Mouse (Mus musculus) liver, embryonic 14.5 days (tissue): ENCODE data around the gene Tnfrsf22. TPM values are rescaled to one million over a fixed set of nuclear protein-coding genes. Genes with fewer than 3 reads are reported as not detected.
"Not testable (repeated sequence)": the region's sequence is repeated elsewhere in the genome, so short reads cannot be mapped to it uniquely, and the experiment has no call there.

Experiments used
- ATAC-seq: fragments of 200-750 bp; cut with Nextera tagmentation; 2 replicates; pipeline ENCODE4 v1.8.0; 2017; ENCODE audit warnings: moderate number of reproducible peaks, mild to moderate bottlenecking, moderate library complexity; ENCODE audit not compliant: insufficient read depth
- DNase-seq, 3 experiments: peaks; one replicate each; pipeline ENCODE4 v3.0.0-alpha.2; 2012 to 2013; ENCODE audit warnings: low read depth in 3 of 3, low spot score in 3 of 3
- H3K27ac ChIP-seq: fragments of 300-500 bp; sonication (generic); 2 replicates; pipeline ENCODE4 v1.5.1; 2014; ENCODE audit warnings: moderate library complexity, mild to moderate bottlenecking, control low read depth, inconsistent platforms
- H3K27me3 ChIP-seq: fragments of 300-500 bp; sonication (generic); 2 replicates; pipeline ENCODE4 v1.6.1; 2014; ENCODE audit warnings: mild to moderate bottlenecking, low read length, moderate library complexity; ENCODE audit not compliant: control insufficient read depth, insufficient read depth
- H3K36me3 ChIP-seq: fragments of 300-500 bp; sonication (generic); replicated peaks from 2 replicates; pipeline ENCODE4 v1.6.1; 2014; ENCODE audit warnings: low read depth; ENCODE audit not compliant: control insufficient read depth, insufficient read depth
- H3K4me1 ChIP-seq, 2 experiments: fragments of 200-500 bp in 1 of 2; fragments of 300-500 bp in 1 of 2; sonication (generic) in 1 of 2; replicated peaks; 2 replicates each; pipeline ENCODE4 v1.6.1; 2012 to 2014; ENCODE audit warnings: antibody characterized with exemption in 1 of 2, inconsistent platforms in 1 of 2, low read length in 1 of 2; ENCODE audit not compliant: control insufficient read depth in 2 of 2, insufficient read depth in 2 of 2
- H3K4me2 ChIP-seq: fragments of 300-500 bp; sonication (generic); 2 replicates; pipeline ENCODE4 v1.6.1; 2014; ENCODE audit warnings: low read depth, mild to moderate bottlenecking, control low read depth, moderate library complexity
- H3K4me3 ChIP-seq, 2 experiments: fragments of 200-500 bp in 1 of 2; fragments of 300-500 bp in 1 of 2; sonication (generic) in 1 of 2; 2 replicates each; pipeline ENCODE4 v1.5.1; 2012 to 2014; ENCODE audit warnings: low read depth in 2 of 2, low read length in 2 of 2, mild to moderate bottlenecking in 2 of 2, control low read depth in 1 of 2, inconsistent platforms in 1 of 2, moderate library complexity in 1 of 2; ENCODE audit not compliant: insufficient read depth in 1 of 2
- H3K9ac ChIP-seq: fragments of 300-500 bp; sonication (generic); replicated peaks from 2 replicates; pipeline ENCODE4 v1.6.1; 2014; ENCODE audit warnings: mild to moderate bottlenecking, control low read depth, moderate library complexity
- H3K9me3 ChIP-seq: fragments of 300-500 bp; sonication (generic); 2 replicates; pipeline ENCODE4 v1.6.1; 2016; ENCODE audit warnings: low read length, mixed read lengths; ENCODE audit not compliant: control insufficient read depth
- CTCF ChIP-seq: IDR thresholded peaks from 2 replicates; pipeline ENCODE4 v1.5.1; 2016; ENCODE audit warnings: antibody characterized with exemption, low read depth, control low read depth
- EP300 ChIP-seq: IDR thresholded peaks from 2 replicates; pipeline ENCODE4 v1.6.1; 2016; ENCODE audit warnings: antibody characterized with exemption, low read depth
- WGBS: fragments of 180-500 bp; shearing (Covaris S2); extraction: QIAGEN DNeasy Blood & Tissue Kit; methylation state at CpG from one replicate; pipeline ENCODE4 v1.1.7; 2014; ENCODE audit not compliant: insufficient replicate concordance; 5-methylcytosine and 5-hydroxymethylcytosine counted together
- polyA plus RNA-seq, 2 experiments: library from polyadenylated mRNA; depleted of rRNA in 1 of 2; stranded (reverse) in 1 of 2; unstranded in 1 of 2; fragments of >200 nt; fragmentation: Nextera tagmentation in 1 of 2; extraction: Ambion mirVana in 1 of 2; gene quantifications; 2 replicates each; pipeline versions ENCODE4 v1.2.1 to v1.2.3; 2012 to 2014

Gene Tnfrsf22
- polyA plus RNA-seq, 2 experiments = 0.71 to 0.99 TPM

DNA sequence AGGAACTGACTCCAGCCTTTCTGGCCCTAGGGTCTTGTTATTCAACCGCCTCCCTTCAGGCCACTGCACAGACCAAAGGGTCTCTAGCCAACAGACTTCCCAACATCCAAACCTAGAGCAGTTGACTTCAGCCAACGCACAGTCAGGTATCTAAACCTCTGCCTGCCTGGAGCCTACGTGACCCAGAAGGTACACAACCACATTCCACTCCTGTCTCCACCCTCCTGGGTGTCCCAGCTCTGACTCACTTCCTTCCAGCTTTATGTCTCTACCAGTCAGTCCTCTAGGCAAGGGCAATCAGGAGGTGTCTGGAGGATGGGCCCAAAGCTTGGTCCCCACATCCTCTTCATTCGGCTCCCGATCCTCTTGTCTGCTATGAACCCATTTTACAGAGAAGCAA lies 41.7 kb upstream of the Tnfrsf22 start:
- WGBS = 60% methylated on average over 5 of the region's 5 CpGs
- no peaks in the 10 kb centered on the region for H3K4me1 ChIP-seq
- H3K4me2 ChIP-seq = no peak overlapping the region
- H3K4me3 ChIP-seq = no peak overlapping the region
- no peaks in the 10 kb centered on the region for H3K27me3 ChIP-seq
- ATAC-seq (no peak), DNase-seq (no peak)
- TF ChIP-seq CTCF (no peak), EP300 (no peak)
- H3K9me3 ChIP-seq = no peaks in the 10 kb centered on the region
- H3K27ac ChIP-seq = no peak overlapping the region
- no peak overlapping the region for H3K9ac ChIP-seq
- H3K36me3 ChIP-seq = no peaks in the 10 kb centered on the region

DNA sequence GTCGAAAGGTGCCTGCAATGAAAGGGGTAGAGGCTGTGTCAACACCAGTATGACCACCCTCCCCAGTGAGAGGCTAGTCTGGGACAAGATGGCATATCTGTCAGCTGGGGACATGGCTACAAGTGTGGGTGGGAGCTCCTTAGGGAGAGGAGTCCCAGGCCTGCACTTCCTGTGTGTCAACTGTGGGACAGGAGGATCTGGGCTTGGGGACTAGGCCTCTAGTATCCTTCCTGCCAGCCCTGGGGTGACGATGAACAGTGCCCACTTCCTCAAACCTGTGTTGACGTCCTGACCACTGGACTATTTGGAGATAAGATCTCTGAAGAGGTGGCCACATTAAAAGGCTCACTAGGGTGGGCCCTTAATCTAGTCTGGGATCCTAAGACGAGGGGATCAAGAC lies 40.5 kb upstream of the Tnfrsf22 start:
- Histone ChIP-seq H3K27me3 (peaks cover 3% of the 10 kb centered on the region), H3K27ac (no peak overlapping the region), H3K36me3 (no peaks in the 10 kb centered on the region), H3K4me1 (no peaks in the 10 kb centered on the region), H3K4me2 (no peak overlapping the region), H3K4me3 (no peak overlapping the region), H3K9ac (no peak overlapping the region), H3K9me3 (no peaks in the 10 kb centered on the region)
- WGBS = 28% methylated on average over 4 of the region's 4 CpGs
- DNase-seq (no peak), ATAC-seq (no peak)
- TF ChIP-seq CTCF (no peak), EP300 (no peak)

DNA sequence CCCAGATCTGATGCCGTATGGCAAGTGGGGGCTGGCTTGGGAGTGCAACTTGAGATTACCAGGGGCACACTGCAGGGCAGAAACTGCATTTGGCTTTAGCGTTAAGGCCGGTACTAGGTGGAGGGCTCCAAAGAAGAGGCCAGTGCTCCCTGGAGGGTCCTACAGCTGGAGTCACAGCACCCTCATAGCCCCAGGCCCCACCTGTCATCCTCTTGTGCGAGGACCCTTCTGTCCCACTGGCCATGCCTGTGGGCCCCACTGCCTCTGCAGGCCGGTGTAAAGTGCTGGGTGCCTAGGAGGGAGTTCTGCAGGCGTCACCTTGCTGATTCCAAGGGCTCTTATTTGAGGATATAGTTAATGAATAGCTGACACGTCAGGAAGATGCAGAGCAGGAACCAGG lies 40.0 kb upstream of the Tnfrsf22 start:
- Histone ChIP-seq H3K9ac (no peak overlapping the region), H3K9me3 (no peaks in the 10 kb centered on the region), H3K4me1 (no peaks in the 10 kb centered on the region), H3K36me3 (no peaks in the 10 kb centered on the region), H3K27ac (no peak overlapping the region), H3K4me3 (no peak overlapping the region), H3K27me3 (peaks cover 3% of the 10 kb centered on the region), H3K4me2 (no peak overlapping the region)
- TF ChIP-seq EP300 (no peak), CTCF (no peak)
- ATAC-seq (no peak), DNase-seq (no peak)
- 60% methylated on average over 7 of the region's 7 CpGs for WGBS

DNA sequence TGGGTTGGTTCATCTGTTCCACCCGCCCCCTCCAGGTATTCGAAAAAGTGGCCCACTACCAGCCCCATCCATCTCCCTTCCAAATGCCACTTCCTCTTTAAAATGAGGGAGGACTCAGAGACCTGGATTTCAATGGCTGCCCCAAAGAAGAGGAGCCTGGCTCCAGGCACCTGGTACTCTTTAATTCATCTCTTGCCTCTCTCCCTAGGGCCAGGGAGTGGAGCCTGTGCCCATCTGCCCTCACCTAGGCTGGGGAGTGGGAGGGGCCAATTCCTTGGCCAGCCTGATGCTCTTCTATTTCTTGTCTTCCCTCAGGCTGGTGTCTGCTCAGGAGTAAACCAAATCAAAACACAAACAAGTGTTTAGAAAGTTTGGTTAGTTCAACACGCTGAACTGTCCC lies 37.2 kb upstream of the Tnfrsf22 start:
- not testable (repeated sequence) for DNase-seq, ATAC-seq
- WGBS = 33% methylated on average over 3 of the region's 3 CpGs

DNA sequence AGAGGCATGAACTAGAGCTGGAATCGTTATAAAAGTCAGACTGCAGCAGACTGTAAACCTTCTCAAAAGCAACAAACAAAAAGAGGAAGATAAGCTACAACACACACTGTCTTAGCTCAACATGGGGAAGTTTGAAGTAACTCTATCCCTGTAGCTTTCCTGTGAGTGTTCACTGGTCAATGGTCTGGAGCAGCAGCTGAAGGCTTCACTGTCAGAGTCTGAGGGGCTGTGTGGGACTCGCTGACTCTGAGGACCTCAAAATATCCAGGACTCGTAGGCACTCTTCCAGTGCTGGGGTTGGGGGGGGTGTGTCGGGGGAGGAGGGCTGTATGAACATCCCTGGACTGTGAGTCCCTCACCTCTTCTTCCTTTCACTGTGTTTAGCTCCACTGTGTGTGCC lies 36.7 kb upstream of the Tnfrsf22 start:
- not testable (repeated sequence) for ATAC-seq, H3K27ac ChIP-seq, H3K4me1 ChIP-seq, H3K9ac ChIP-seq, H3K36me3 ChIP-seq, H3K27me3 ChIP-seq, DNase-seq, H3K4me3 ChIP-seq, H3K4me2 ChIP-seq, H3K9me3 ChIP-seq
- WGBS = 19% methylated on average over 4 of the region's 4 CpGs

More for the DNA sequence above, 37.2 kb upstream of the Tnfrsf22 start:
- not testable (repeated sequence) for H3K27me3 ChIP-seq, H3K4me1 ChIP-seq, H3K9me3 ChIP-seq, H3K9ac ChIP-seq, H3K27ac ChIP-seq, H3K4me2 ChIP-seq, H3K4me3 ChIP-seq, H3K36me3 ChIP-seq
